Mouse (Mus musculus) cerebellum, adult 11-12 months (tissue): ENCODE measurements at regions not wholly inside any gene's neighbourhood (a gene's known extent, or its start where the extent isn't known, plus 50 kb on each side); places are given as distances from the start of the nearest gene placed in this dataset.

Experiments used
- DNase-seq: peaks from one replicate; pipeline ENCODE4 v3.0.0; 2022

GRCm38 (mm10) chr17:88174242-88174679 lies 109.2 kb upstream of the Fbxo11 start:
- no peak for DNase-seq

- DNase-seq = no peak
These were observed 111.0 kb upstream of the Fbxo11 start for GRCm38 (mm10) chr17:88175951-88176623.

GRCm38 (mm10) chr17:88190735-88191134 lies 125.6 kb upstream of the Fbxo11 start:
- no peak for DNase-seq

- no peak for DNase-seq
These were observed 126.4 kb upstream of the Fbxo11 start for GRCm38 (mm10) chr17:88191444-88191843.

GRCm38 (mm10) chr17:88191930-88192807 lies 127.1 kb upstream of the Fbxo11 start:
- no peak for DNase-seq

- no peak for DNase-seq
These were observed 129.6 kb upstream of the Fbxo11 start for GRCm38 (mm10) chr17:88194693-88195092.

GRCm38 (mm10) chr17:88195303-88195702 lies 130.2 kb upstream of the Fbxo11 start:
- no peak for DNase-seq

GRCm38 (mm10) chr17:88195893-88196292 lies 130.8 kb upstream of the Fbxo11 start:
- DNase-seq = no peak

GRCm38 (mm10) chr17:88196322-88196721 lies 131.2 kb upstream of the Fbxo11 start:
- DNase-seq = no peak

- DNase-seq = no peak
These were observed 132.3 kb upstream of the Fbxo11 start for GRCm38 (mm10) chr17:88197381-88197780.

- DNase-seq = no peak
These were observed 136.3 kb upstream of the Fbxo11 start for GRCm38 (mm10) chr17:88201249-88201970.

GRCm38 (mm10) chr17:88202214-88202613 lies 137.1 kb upstream of the Fbxo11 start:
- DNase-seq = no peak

- no peak for DNase-seq
These were observed 144.5 kb upstream of the Fbxo11 start for GRCm38 (mm10) chr17:88209565-88209964.

- no peak for DNase-seq
These were observed 147.0 kb upstream of the Fbxo11 start for GRCm38 (mm10) chr17:88212121-88212520.

GRCm38 (mm10) chr17:88214746-88215145 lies 149.7 kb upstream of the Fbxo11 start:
- no peak for DNase-seq

GRCm38 (mm10) chr17:88222379-88222955 lies 157.4 kb upstream of the Fbxo11 start:
- DNase-seq = no peak

- no peak for DNase-seq
These were observed 175.4 kb upstream of the Fbxo11 start for GRCm38 (mm10) chr17:88240476-88240875.

GRCm38 (mm10) chr17:88248625-88249024 lies 183.5 kb upstream of the Fbxo11 start:
- DNase-seq = no peak

- peak; percentile 48 for DNase-seq
These were observed 186.9 kb upstream of the Fbxo11 start for GRCm38 (mm10) chr17:88251949-88252521.

GRCm38 (mm10) chr17:88255744-88256598 lies 184.5 kb upstream of the Foxn2 start:
- DNase-seq = peak; percentile 76
